Mouse (Mus musculus): ENCODE data around the gene Atp1a2. TPM values are rescaled to one million over a fixed set of nuclear protein-coding genes. Genes with fewer than 3 reads are reported as not detected.

Gene Atp1a2
- total RNA-seq, 2 experiments from 2014 or later, result 590 to 654 TPM

DNA sequence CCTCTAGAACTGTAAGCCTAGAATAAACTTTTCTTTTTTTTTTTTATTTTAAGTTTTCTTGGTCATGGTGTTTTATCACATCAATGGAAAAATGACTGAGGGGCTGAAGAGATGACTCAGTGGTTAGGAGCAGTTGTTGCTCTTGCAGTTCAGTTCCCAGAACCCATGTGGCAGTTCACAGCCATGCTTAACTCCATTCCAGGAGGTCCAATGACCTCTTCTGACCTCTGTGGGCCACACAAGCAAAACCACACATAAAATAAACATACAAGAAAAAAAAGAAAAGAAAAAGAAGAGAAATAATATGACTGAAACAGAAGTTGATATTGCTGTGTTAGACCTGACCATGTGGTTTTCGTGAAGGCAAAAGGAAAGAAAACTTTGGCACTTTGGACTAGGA is 68.6 kb downstream of the Atp1a2 start:
- no peak for DNase-seq (ENCODE audit: low spot score in 2 of 2)
- intact Hi-C loops (cut with DNase I), result no loop called here

- intact Hi-C loops (cut with DNase I), result no loop called here
- DNase-seq (ENCODE audit: low spot score in 2 of 2), result no peak
Observed at GRCm38 (mm10) chr1:172228209-172228608, 69.7 kb downstream of the Atp1a2 start.

Other genes with a start within 250 kb of the Atp1a2 start
- gene Nhlh1, start 240.5 kb downstream of the Atp1a2 start, total RNA-seq (2021), result under 1 TPM; 0.42 to 0.72 TPM
- gene Copa, start 215.5 kb downstream of the Atp1a2 start, total RNA-seq (2021), result 100 to 1,000 TPM; 143 to 144 TPM
- 10 to 100 TPM; 63.3 to 71.6 TPM for gene Ncstn, start 215.3 kb downstream of the Atp1a2 start, total RNA-seq (2021)
- gene Pex19, start 171.3 kb downstream of the Atp1a2 start, total RNA-seq (2021), result 100 to 1,000 TPM in 1 of 2 experiments, 10 to 100 TPM in 1; 95.6 to 105 TPM
- gene Dcaf8, start 150.0 kb downstream of the Atp1a2 start, total RNA-seq (2021), result 100 to 1,000 TPM; 113 to 124 TPM
- gene Pea15a, start 91.3 kb downstream of the Atp1a2 start, total RNA-seq (2021), result 100 to 1,000 TPM; 409 to 413 TPM
- 1 to 10 TPM in 1 of 2 experiments, under 1 TPM in 1; 0.67 to 1.0 TPM for gene Casq1, start 78.2 kb downstream of the Atp1a2 start, total RNA-seq (2021)
- gene Atp1a4, start 39.6 kb downstream of the Atp1a2 start, total RNA-seq (2021), result not detected
- 100 to 1,000 TPM; 253 to 300 TPM for gene Igsf8, start 36.4 kb downstream of the Atp1a2 start, total RNA-seq (2021)
- 100 to 1,000 TPM; 134 to 136 TPM for gene Kcnj9, start 31.3 kb upstream of the Atp1a2 start, total RNA-seq (2021)
- gene Kcnj10, start 43.1 kb upstream of the Atp1a2 start, total RNA-seq (2021), result 10 to 100 TPM; 86.8 to 97.1 TPM
- gene Pigm, start 78.5 kb upstream of the Atp1a2 start, total RNA-seq (2021), result 1 to 10 TPM; 7.8 to 8.3 TPM
- under 1 TPM; 0.49 to 0.82 TPM for gene Slamf9, start 177.3 kb upstream of the Atp1a2 start, total RNA-seq (2021)
- 10 to 100 TPM in 1 of 2 experiments, 1 to 10 TPM in 1; 8.4 to 11.2 TPM for gene Igsf9, start 183.7 kb upstream of the Atp1a2 start, total RNA-seq (2021)
- gene Tagln2, start 202.0 kb upstream of the Atp1a2 start, total RNA-seq (2021), result 10 to 100 TPM in 1 of 2 experiments, 1 to 10 TPM in 1; 10.0 to 11.6 TPM
- gene Cfap45, start 222.7 kb upstream of the Atp1a2 start, total RNA-seq (2021), result 1 to 10 TPM; 3.4 to 4.0 TPM

Measured in left cerebral cortex, postnatal 36 days (tissue).